Mouse (Mus musculus) ZHBTc4 (cell line): ENCODE measurements at regions not wholly inside any gene's neighbourhood (a gene's known extent, or its start where the extent isn't known, plus 50 kb on each side); places are given as distances from the start of the nearest gene placed in this dataset.

Experiments used
- DNase-seq: peaks from one replicate; pipeline ENCODE4 v3.0.0-alpha.2; 2011; ENCODE audit warnings: low read depth, low spot score

- DNase-seq, result no peak
Observed at GRCm38 (mm10) chr13:52702201-52702611, 119.2 kb downstream of the Syk start.

GRCm38 (mm10) chr13:52703401-52704164 lies 120.6 kb downstream of the Syk start:
- DNase-seq, result no peak

- DNase-seq, result no peak
Observed at GRCm38 (mm10) chr13:52704673-52705072, 121.7 kb downstream of the Syk start.

GRCm38 (mm10) chr13:52709580-52709979 lies 126.6 kb downstream of the Syk start:
- DNase-seq, result no peak

- DNase-seq, result peak; percentile 85
Observed at GRCm38 (mm10) chr13:52711713-52712369, 128.9 kb downstream of the Syk start.

- DNase-seq, result no peak
Observed at GRCm38 (mm10) chr13:52721463-52721862, 138.5 kb downstream of the Syk start.

- no peak for DNase-seq
Observed at GRCm38 (mm10) chr13:52722718-52723117, 139.7 kb downstream of the Syk start.

- no peak for DNase-seq
Observed at GRCm38 (mm10) chr13:52726043-52726442, 143.1 kb downstream of the Syk start.

GRCm38 (mm10) chr13:52726525-52726924 lies 143.6 kb downstream of the Syk start:
- no peak for DNase-seq

- no peak for DNase-seq
Observed at GRCm38 (mm10) chr13:52735453-52735933, 152.5 kb downstream of the Syk start.

GRCm38 (mm10) chr13:52735934-52736523 lies 153.1 kb downstream of the Syk start:
- DNase-seq, result no peak

GRCm38 (mm10) chr13:52738095-52738660 lies 155.2 kb downstream of the Syk start:
- no peak for DNase-seq

- DNase-seq, result no peak
Observed at GRCm38 (mm10) chr13:52741371-52741770, 158.4 kb downstream of the Syk start.

- no peak for DNase-seq
Observed at GRCm38 (mm10) chr13:52756005-52756404, 173.0 kb downstream of the Syk start.

GRCm38 (mm10) chr13:52765508-52766181 lies 163.8 kb downstream of the Auh start:
- DNase-seq, result no peak

GRCm38 (mm10) chr13:52766236-52766635 lies 163.2 kb downstream of the Auh start:
- DNase-seq, result peak; percentile 30

GRCm38 (mm10) chr13:52769956-52770355 lies 159.5 kb downstream of the Auh start:
- DNase-seq, result no peak

GRCm38 (mm10) chr13:52771518-52771917 lies 158.0 kb downstream of the Auh start:
- no peak for DNase-seq

GRCm38 (mm10) chr13:52772081-52772480 lies 157.4 kb downstream of the Auh start:
- DNase-seq, result no peak

- DNase-seq, result no peak
Observed at GRCm38 (mm10) chr13:52777396-52778034, 152.0 kb downstream of the Auh start.

GRCm38 (mm10) chr13:52778848-52779247 lies 150.6 kb downstream of the Auh start:
- no peak for DNase-seq
